Mouse (Mus musculus) G1E (cell line): ENCODE results near the gene Bcar3.

Experiments
- CTCF ChIP-seq: IDR thresholded peaks from 2 replicates; pipeline ENCODE4 v1.5.1; 2012; ENCODE audit warnings: low read depth, low read length, inconsistent platforms, mixed read lengths
- GATA1 ChIP-seq: IDR thresholded peaks from 2 replicates; pipeline ENCODE4 v1.6.1; 2012; ENCODE audit warnings: borderline replicate concordance, low read length, inconsistent platforms, mixed read lengths
- POLR2AphosphoS5 ChIP-seq: IDR thresholded peaks from 2 replicates; pipeline ENCODE4 v1.6.1; 2012; ENCODE audit warnings: low read depth, low read length, inconsistent platforms; ENCODE audit not compliant: insufficient replicate concordance
- TAL1 ChIP-seq: conservative IDR thresholded peaks from 2 replicates; pipeline ENCODE4 v1.6.1; 2012; ENCODE audit warnings: low read depth, low read length, inconsistent platforms, mixed read lengths

- no peak for TF ChIP-seq CTCF
- no peak for TF ChIP-seq POLR2AphosphoS5
- TF ChIP-seq TAL1 = no peak
- TF ChIP-seq GATA1 = no peak
These were observed 283.4 kb downstream of the Bcar3 start for GRCm38 (mm10) chr3:122577360-122577759.
